Mouse (Mus musculus) forelimb bud, embryonic 11.5 days (tissue): ENCODE measurements around the gene N4bp2l1.
A peak's percentile ranks its signal among the peaks of the same experiment; 100 is the strongest.

Experiments used
- DNase-seq: peaks from one replicate; pipeline ENCODE4 v3.0.0-alpha.2; 2012; ENCODE audit warnings: low read depth, low spot score

Gene N4bp2l1

GRCm38 (mm10) chr5:150566971-150567370, 30.0 kb downstream of the N4bp2l1 start:
- no peak for DNase-seq

GRCm38 (mm10) chr5:150566226-150566625, 30.8 kb downstream of the N4bp2l1 start:
- DNase-seq, result no peak

- no peak for DNase-seq
These were observed 32.6 kb downstream of the N4bp2l1 start for GRCm38 (mm10) chr5:150564426-150564825.

- no peak for DNase-seq
These were observed 35.2 kb downstream of the N4bp2l1 start for GRCm38 (mm10) chr5:150561783-150562182.

- DNase-seq, result no peak
These were observed 35.6 kb downstream of the N4bp2l1 start for GRCm38 (mm10) chr5:150561376-150561775.

- no peak for DNase-seq
These were observed 36.1 kb downstream of the N4bp2l1 start for GRCm38 (mm10) chr5:150560851-150561250.

- no peak for DNase-seq
These were observed 37.4 kb downstream of the N4bp2l1 start for GRCm38 (mm10) chr5:150559519-150560103.

- DNase-seq, result no peak
These were observed 45.4 kb downstream of the N4bp2l1 start for GRCm38 (mm10) chr5:150551637-150552036.

- no peak for DNase-seq
These were observed 53.8 kb downstream of the N4bp2l1 start for GRCm38 (mm10) chr5:150543184-150543583.

GRCm38 (mm10) chr5:150541302-150541701, 55.7 kb downstream of the N4bp2l1 start:
- DNase-seq, result no peak

GRCm38 (mm10) chr5:150525239-150525638, 71.7 kb downstream of the N4bp2l1 start:
- no peak for DNase-seq

GRCm38 (mm10) chr5:150522867-150523234, 74.1 kb downstream of the N4bp2l1 start:
- DNase-seq, result no peak

- peak; percentile 90 for DNase-seq
These were observed 74.8 kb downstream of the N4bp2l1 start, which contains the start of gene Brca2 for GRCm38 (mm10) chr5:150521937-150522866. Gene Brca2, plus strand, starts transcription at chr5:150522630.
